Mouse (Mus musculus) MEL (cell line): ENCODE data around the gene Arrb1. TPM values are rescaled to one million over a fixed set of nuclear protein-coding genes. Genes with fewer than 3 reads are reported as not detected.

Source experiments
- DNase-seq: peaks from one replicate; pipeline ENCODE4 v3.0.0; 2011; ENCODE audit warnings: low read depth, low spot score
- H3K27ac ChIP-seq: 2 replicates; pipeline ENCODE4 v1.5.1; 2012; ENCODE audit warnings: low read depth, mild to moderate bottlenecking, control low read depth, low read length, moderate library complexity; ENCODE audit not compliant: control insufficient read depth
- H3K27me3 ChIP-seq, 2 experiments: fragments of 150-350 bp in 1 of 2; sonication (generic) in 1 of 2; 2 replicates each; pipeline ENCODE4 v1.6.1; 2012; ENCODE audit warnings: low read length in 2 of 2, mild to moderate bottlenecking in 2 of 2, improper control_type of control experiment in 1 of 2, moderate library complexity in 1 of 2; ENCODE audit not compliant: insufficient read depth in 2 of 2, control insufficient read depth in 1 of 2
- H3K36me3 ChIP-seq, 2 experiments: 2 replicates each; pipeline ENCODE4 v1.6.1; 2012 to 2014; ENCODE audit warnings: low read length in 2 of 2, improper control_type of control experiment in 1 of 2, inconsistent platforms in 1 of 2, mild to moderate bottlenecking in 1 of 2; ENCODE audit not compliant: insufficient read depth in 2 of 2, control insufficient read depth in 1 of 2
- H3K4me1 ChIP-seq, 2 experiments: fragments of 150-350 bp in 1 of 2; sonication (generic) in 1 of 2; 2 replicates each; pipeline ENCODE4 v1.6.1; 2012; ENCODE audit warnings: low read length in 2 of 2, improper control_type of control experiment in 1 of 2, mild to moderate bottlenecking in 1 of 2; ENCODE audit not compliant: insufficient read depth in 2 of 2, control insufficient read depth in 1 of 2
- H3K4me3 ChIP-seq, 2 experiments: fragments of 150-350 bp in 1 of 2; sonication (generic) in 1 of 2; 2 replicates each; pipeline ENCODE4 v1.5.1; 2012; ENCODE audit warnings: low read depth in 2 of 2, low read length in 2 of 2, mild to moderate bottlenecking in 2 of 2, moderate library complexity in 2 of 2, control low read depth in 1 of 2, improper control_type of control experiment in 1 of 2; ENCODE audit not compliant: control insufficient read depth in 1 of 2, insufficient read depth in 1 of 2
- H3K79me2 ChIP-seq: 2 replicates; pipeline ENCODE4 v1.6.1; 2012; ENCODE audit warnings: mild to moderate bottlenecking, low read length, moderate library complexity; ENCODE audit not compliant: control insufficient read depth, poor library complexity, insufficient read depth
- H3K9ac ChIP-seq: 2 replicates; pipeline ENCODE4 v1.6.1; 2012; ENCODE audit warnings: low read depth, mild to moderate bottlenecking, control low read depth, low read length, moderate library complexity; ENCODE audit not compliant: control insufficient read depth, poor library complexity, severe bottlenecking
- H3K9me3 ChIP-seq: fragments of 150-350 bp; sonication (generic); replicated peaks from 2 replicates; pipeline ENCODE4 v1.6.1; 2012; ENCODE audit warnings: mild to moderate bottlenecking, low read length, improper control_type of control experiment, moderate library complexity; ENCODE audit not compliant: insufficient read depth
- BHLHE40 ChIP-seq: IDR thresholded peaks from 2 replicates; pipeline ENCODE4 v1.6.1; 2012; ENCODE audit warnings: low read depth, mild to moderate bottlenecking, inconsistent platforms, low read length, improper control_type of control experiment, borderline replicate concordance
- CHD2 ChIP-seq: IDR thresholded peaks from 2 replicates; pipeline ENCODE4 v1.6.1; 2011; ENCODE audit warnings: low read length, improper control_type of control experiment
- CTCF ChIP-seq, 3 experiments: IDR thresholded peaks in 2 of 3; conservative IDR thresholded peaks in 1 of 3; 2 replicates each; pipeline ENCODE4 v1.5.1; 2011 to 2012; ENCODE audit warnings: low read length in 3 of 3, low read depth in 2 of 3, mild to moderate bottlenecking in 2 of 3, improper control_type of control experiment in 1 of 3, inconsistent platforms in 1 of 3, mixed read lengths in 1 of 3, moderate library complexity in 1 of 3; ENCODE audit not compliant: control insufficient read depth in 1 of 3, insufficient read depth in 1 of 3, poor library complexity in 1 of 3, severe bottlenecking in 1 of 3
- GABPA ChIP-seq: IDR thresholded peaks from 2 replicates; pipeline ENCODE4 v1.6.1; 2012; ENCODE audit warnings: low read depth, mild to moderate bottlenecking, inconsistent platforms, low read length, improper control_type of control experiment, moderate library complexity
- GATA1 ChIP-seq: IDR thresholded peaks from 2 replicates; pipeline ENCODE4 v1.6.1; 2011; ENCODE audit warnings: low read depth, low read length, improper control_type of control experiment
- HCFC1 ChIP-seq: IDR thresholded peaks from 2 replicates; pipeline ENCODE4 v1.6.1; 2012; ENCODE audit warnings: low read depth, mild to moderate bottlenecking, inconsistent platforms, low read length, improper control_type of control experiment, moderate library complexity
- MAX ChIP-seq: IDR thresholded peaks from 2 replicates; pipeline ENCODE4 v1.6.1; 2011; ENCODE audit warnings: low read length, improper control_type of control experiment
- MAZ ChIP-seq: IDR thresholded peaks from 2 replicates; pipeline ENCODE4 v1.6.1; 2012; ENCODE audit warnings: low read depth, mild to moderate bottlenecking, inconsistent platforms, low read length, improper control_type of control experiment
- MEF2A ChIP-seq: IDR thresholded peaks from 2 replicates; pipeline ENCODE4 v1.6.1; 2014; ENCODE audit warnings: low read depth, mild to moderate bottlenecking, inconsistent platforms, low read length, improper control_type of control experiment; ENCODE audit not compliant: poor library complexity, insufficient replicate concordance, severe bottlenecking; ENCODE audit errors: extremely low read depth
- MYB ChIP-seq: IDR thresholded peaks from 2 replicates; pipeline ENCODE4 v1.6.1; 2011; ENCODE audit warnings: mild to moderate bottlenecking, low read depth, low read length, improper control_type of control experiment
- NELFE ChIP-seq: IDR thresholded peaks from 2 replicates; pipeline ENCODE4 v1.6.1; 2011; ENCODE audit warnings: low read depth, low read length, improper control_type of control experiment
- POLR2A ChIP-seq, 2 experiments: IDR thresholded peaks; 2 replicates each; pipeline ENCODE4 v1.6.1; 2011 to 2012; ENCODE audit warnings: low read length in 2 of 2, mild to moderate bottlenecking in 2 of 2, control low read depth in 1 of 2, improper control_type of control experiment in 1 of 2, low read depth in 1 of 2, moderate library complexity in 1 of 2; ENCODE audit not compliant: control insufficient read depth in 1 of 2, insufficient read depth in 1 of 2, poor library complexity in 1 of 2
- POLR2AphosphoS2 ChIP-seq: IDR thresholded peaks from 2 replicates; pipeline ENCODE4 v1.6.1; 2011; ENCODE audit warnings: low read length, improper control_type of control experiment
- RAD21 ChIP-seq: IDR thresholded peaks from 2 replicates; pipeline ENCODE4 v1.6.1; 2011; ENCODE audit warnings: mild to moderate bottlenecking, low read depth, low read length, improper control_type of control experiment
- SIN3A ChIP-seq: IDR thresholded peaks from 2 replicates; pipeline ENCODE4 v1.6.1; 2012; ENCODE audit warnings: low read length, improper control_type of control experiment, inconsistent platforms
- SMC3 ChIP-seq: IDR thresholded peaks from 2 replicates; pipeline ENCODE4 v1.6.1; 2011; ENCODE audit warnings: low read depth, low read length, improper control_type of control experiment
- TBP ChIP-seq: IDR thresholded peaks from 2 replicates; pipeline ENCODE4 v1.8.0; 2011; ENCODE audit warnings: low read depth, low read length, improper control_type of control experiment
- USF1 ChIP-seq: IDR thresholded peaks from 2 replicates; pipeline ENCODE4 v1.6.1; 2014; ENCODE audit warnings: low read depth, mild to moderate bottlenecking, inconsistent platforms, low read length, improper control_type of control experiment, moderate library complexity
- ZC3H11A ChIP-seq: IDR thresholded peaks from 2 replicates; pipeline ENCODE4 v1.6.1; 2012; ENCODE audit warnings: low read depth, mild to moderate bottlenecking, inconsistent platforms, low read length, improper control_type of control experiment
- ZNF384 ChIP-seq: IDR thresholded peaks from 2 replicates; pipeline ENCODE4 v1.6.1; 2012; ENCODE audit warnings: low read depth, mild to moderate bottlenecking, inconsistent platforms, low read length, improper control_type of control experiment
- polyA plus RNA-seq, 2 experiments: library from polyadenylated mRNA; stranded (reverse) in 1 of 2; unstranded in 1 of 2; fragments of >175 nt in 1 of 2; fragments of >200 nt in 1 of 2; gene quantifications; 2 replicates each; pipeline versions ENCODE4 v1.2.1 to v1.2.4; 2012; ENCODE audit warnings: low replicate concordance in 2 of 2, low read depth in 1 of 2; ENCODE audit not compliant: insufficient read length in 2 of 2, insufficient read depth in 1 of 2, missing spikeins in 1 of 2
- total RNA-seq: library from RNA; depleted of rRNA; stranded (reverse); fragments of 300-350 nt; gene quantifications from 2 replicates; pipeline ENCODE4 v1.2.3, GENCODE M21; 2012

The Arrb1 gene
- total and polyA plus RNA-seq, 3 experiments, result 27.0 to 67.7 (median 62.7) TPM

GRCm38 (mm10) chr7:99499128-99499527 lies 36.1 kb upstream of the Arrb1 start:
- no peaks in the 10 kb centered on the region for H3K36me3 ChIP-seq
- no peaks in the 10 kb centered on the region; a peak in 1 of 4 replicates for H3K27me3 ChIP-seq
- H3K4me1 ChIP-seq, result peaks cover 0 to 4% of the 10 kb centered on the region in 2 experiments; a peak in 2 of 4 replicates
- no peaks in the 10 kb centered on the region for H3K9me3 ChIP-seq
- no peak overlapping the region for H3K27ac ChIP-seq
- no peak overlapping the region for H3K9ac ChIP-seq
- no peaks in the 10 kb centered on the region for H3K79me2 ChIP-seq
- TF ChIP-seq HCFC1 (no peak), RAD21 (no peak), NELFE (no peak)
- no peak overlapping the region for H3K4me3 ChIP-seq
- no peak for DNase-seq

- Histone ChIP-seq H3K27me3 (no peaks in the 10 kb centered on the region; a peak in 1 of 4 replicates), H3K27ac (no peak overlapping the region), H3K9me3 (no peaks in the 10 kb centered on the region), H3K4me1 (peaks cover 0 to 4% of the 10 kb centered on the region in 2 experiments; a peak in 2 of 4 replicates), H3K9ac (no peak overlapping the region; the same call in 1 of the 2 replicates), H3K4me3 (no peak overlapping the region), H3K36me3 (no peaks in the 10 kb centered on the region), H3K79me2 (no peaks in the 10 kb centered on the region)
- peak; percentile 87 for DNase-seq
- TF ChIP-seq SMC3 (peak; percentile 95), MYB (no peak), ZC3H11A (peak; percentile 99), POLR2AphosphoS2 (no peak), RAD21 (peak; percentile 100), TBP (0 out of 2 replicates have a peak, but pooled peaks have one; percentile 21), BHLHE40 (0 out of 2 replicates have a peak, but pooled peaks have one; percentile 29), USF1 (no peak), SIN3A (peak; percentile 51; the same call in 1 of the 2 replicates), CTCF (IDR thresholded peaks at IDR 0.05 in 2 of 3, conservative IDR thresholded peaks at IDR 0.05 in 1 of 3; ENCODE audit: control insufficient read depth in 1 of 3, insufficient read depth in 1 of 3, low read depth in 2 of 3, low read length in 3 of 3, poor library complexity in 1 of 3, severe bottlenecking in 1 of 3) (peak; percentile 83 to 99 (median 97)), MAZ (peak; percentile 62; the same call in 1 of the 2 replicates)
Measured at GRCm38 (mm10) chr7:99500201-99500600, 35.1 kb upstream of the Arrb1 start.

- Histone ChIP-seq H3K9ac (peak overlapping the region; percentile 33; the same call in 1 of the 2 replicates), H3K4me1 (peaks cover 0 to 4% of the 10 kb centered on the region in 2 experiments; a peak in 2 of 4 replicates), H3K27me3 (no peaks in the 10 kb centered on the region; a peak in 1 of 4 replicates), H3K36me3 (no peaks in the 10 kb centered on the region), H3K4me3 (no peak overlapping the region; a peak in 1 of 4 replicates), H3K27ac (no peak overlapping the region), H3K9me3 (no peaks in the 10 kb centered on the region), H3K79me2 (no peaks in the 10 kb centered on the region)
- TF ChIP-seq NELFE (no peak), ZC3H11A (no peak), CTCF (IDR thresholded peaks at IDR 0.05 in 2 of 3, conservative IDR thresholded peaks at IDR 0.05 in 1 of 3; ENCODE audit: control insufficient read depth in 1 of 3, insufficient read depth in 1 of 3, low read depth in 2 of 3, low read length in 3 of 3, poor library complexity in 1 of 3, severe bottlenecking in 1 of 3) (no peak), GABPA (no peak), GATA1 (no peak), BHLHE40 (no peak), MAX (no peak), CHD2 (no peak), POLR2A (IDR thresholded peaks at IDR 0.05; ENCODE audit: control insufficient read depth in 1 of 2, insufficient read depth in 1 of 2, low read depth in 1 of 2, low read length in 2 of 2, poor library complexity in 1 of 2) (no peak), MEF2A (no peak), ZNF384 (no peak)
- no peak for DNase-seq
Measured at GRCm38 (mm10) chr7:99500655-99501054, 34.6 kb upstream of the Arrb1 start.
